Mouse (Mus musculus): ENCODE results near the gene 4930402F06Rik.

4930402F06Rik gene

GRCm38 (mm10) chr2:35397096-35397495 is at the start of gene 4930402F06Rik:
TSS of gene 4930402F06Rik (minus strand) at chr2:35397175.
- no peak for DNase-seq

DNA sequence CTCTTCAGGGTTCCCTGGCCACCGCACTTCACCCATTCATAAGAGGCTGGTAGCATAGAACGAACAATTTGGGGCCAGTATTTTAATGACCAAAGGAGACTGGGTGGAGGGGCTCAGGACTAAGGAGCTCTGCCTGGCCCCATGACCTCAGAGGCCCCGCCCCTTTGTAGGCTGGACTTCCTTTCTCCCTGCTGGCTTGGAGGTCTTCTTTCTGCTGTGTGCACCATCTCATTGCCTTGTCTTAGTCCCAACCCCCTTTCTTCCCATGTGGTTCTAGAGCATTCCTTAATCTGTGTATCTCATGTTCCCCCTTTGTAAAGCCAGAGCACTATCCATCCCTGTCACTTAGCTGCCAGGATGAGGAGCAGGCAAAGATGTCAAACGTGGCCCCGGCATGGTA is 49.3 kb upstream of the 4930402F06Rik start:
- peak; percentile 56 to 59 for DNase-seq

GRCm38 (mm10) chr2:35445610-35446009 is 48.6 kb upstream of the 4930402F06Rik start:
- DNase-seq: peak; percentile 43 to 44

- no peak for DNase-seq
Observed at GRCm38 (mm10) chr2:35444764-35445262, 47.8 kb upstream of the 4930402F06Rik start.

DNA sequence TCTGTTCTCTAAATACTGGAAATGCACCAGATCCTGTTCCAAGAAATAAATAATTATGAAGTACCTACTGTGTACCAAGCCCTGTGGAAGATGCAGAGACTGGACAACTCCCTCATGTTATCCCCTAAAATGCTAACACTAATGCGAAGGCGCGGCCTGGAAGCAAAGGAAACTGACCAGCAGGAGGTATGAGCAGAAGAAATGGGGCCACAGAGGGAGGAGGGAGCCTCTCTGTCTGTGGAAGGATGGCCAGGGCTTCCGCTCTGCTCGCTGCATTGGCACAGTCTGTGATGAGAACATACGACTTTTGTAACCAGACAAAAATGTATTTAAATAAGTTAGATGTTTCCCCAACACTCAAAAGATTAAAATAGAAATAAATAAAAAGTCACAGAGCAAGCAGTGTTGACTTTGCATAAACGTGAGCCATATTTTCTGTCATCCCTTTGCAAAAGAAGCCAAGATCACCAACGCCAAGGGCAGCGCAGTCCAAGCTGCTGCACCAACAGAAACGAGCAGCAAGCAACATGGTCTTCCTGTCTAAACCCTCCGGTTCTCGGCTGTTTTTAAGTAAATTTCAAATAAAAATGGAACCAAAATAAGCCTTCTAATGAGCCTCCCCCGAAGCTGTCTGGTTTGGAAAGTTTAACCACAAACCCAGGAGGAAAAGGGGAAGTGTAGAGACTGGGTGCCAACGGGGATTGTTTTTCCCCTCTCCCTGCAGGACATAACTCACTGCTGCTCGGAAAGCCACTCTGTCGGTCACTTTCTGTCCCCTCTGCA is 47.2 kb upstream of the 4930402F06Rik start:
- peak; percentile 54 to 73 for DNase-seq

DNA sequence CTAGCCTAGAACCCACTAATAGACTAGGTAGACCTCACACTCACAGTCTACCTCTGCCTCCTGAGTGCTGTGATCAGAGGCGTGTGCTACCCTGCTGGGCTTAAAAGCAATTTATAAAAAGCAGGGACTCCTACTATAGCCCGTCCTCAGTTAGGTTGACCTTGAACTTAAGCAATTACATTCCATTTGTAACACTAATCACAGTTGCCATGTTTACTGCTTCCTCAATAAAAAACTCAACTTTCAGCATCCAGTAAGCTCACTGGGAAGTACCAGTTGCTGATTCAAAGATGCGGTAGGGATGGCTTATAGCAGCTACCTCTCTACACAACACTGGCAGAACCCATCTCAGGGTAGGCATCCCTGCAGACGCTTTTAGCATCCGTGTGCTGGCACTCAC is 46.4 kb upstream of the 4930402F06Rik start:
- no peak for DNase-seq

DNA sequence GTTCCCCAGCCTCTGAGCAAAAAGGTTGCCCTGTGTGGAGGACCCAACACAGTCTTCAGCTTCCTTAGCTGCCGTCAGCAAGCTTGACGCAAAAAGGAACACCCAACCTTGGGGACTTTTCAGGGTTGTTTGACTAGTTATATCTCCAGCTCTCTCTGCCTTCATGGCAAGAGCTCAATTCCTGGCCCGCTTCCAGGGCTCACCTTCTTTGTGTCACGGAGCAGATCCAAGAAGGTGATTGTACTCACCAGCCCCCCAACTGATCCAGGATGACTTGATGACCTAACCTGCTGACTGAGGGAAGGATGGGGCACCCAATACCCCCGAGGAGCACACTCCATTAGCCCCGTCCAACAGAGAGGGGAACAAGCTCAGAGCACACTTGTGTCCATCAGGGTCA is 45.1 kb upstream of the 4930402F06Rik start:
- no peak for DNase-seq

- no peak for DNase-seq
Observed at GRCm38 (mm10) chr2:35441419-35441818, 44.4 kb upstream of the 4930402F06Rik start.

DNA sequence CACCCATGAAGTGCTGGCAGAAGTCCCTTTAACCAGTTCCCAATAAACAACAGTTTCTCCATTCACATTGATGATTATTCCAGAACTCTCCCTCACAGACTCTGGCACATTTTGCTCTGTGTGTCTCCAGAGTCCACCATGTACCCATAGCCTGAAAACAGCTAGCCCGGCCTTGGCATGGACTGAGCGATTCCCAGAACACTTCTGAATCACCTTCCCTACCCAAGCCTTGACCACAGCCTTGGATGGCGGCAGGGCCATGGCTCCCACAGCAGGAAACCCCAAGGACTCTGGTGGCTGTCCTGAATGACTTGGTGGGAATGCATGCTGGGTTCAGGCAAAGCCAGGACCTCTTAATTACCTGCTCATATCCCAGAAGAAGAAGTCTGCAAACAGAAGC is 43.5 kb upstream of the 4930402F06Rik start:
- DNase-seq: no peak

- peak in 1 of 2 experiments; percentile 51 for DNase-seq
Observed at GRCm38 (mm10) chr2:35437796-35438195, 40.8 kb upstream of the 4930402F06Rik start.

- no peak for DNase-seq
Observed at GRCm38 (mm10) chr2:35434576-35435123, 37.7 kb upstream of the 4930402F06Rik start.

DNA sequence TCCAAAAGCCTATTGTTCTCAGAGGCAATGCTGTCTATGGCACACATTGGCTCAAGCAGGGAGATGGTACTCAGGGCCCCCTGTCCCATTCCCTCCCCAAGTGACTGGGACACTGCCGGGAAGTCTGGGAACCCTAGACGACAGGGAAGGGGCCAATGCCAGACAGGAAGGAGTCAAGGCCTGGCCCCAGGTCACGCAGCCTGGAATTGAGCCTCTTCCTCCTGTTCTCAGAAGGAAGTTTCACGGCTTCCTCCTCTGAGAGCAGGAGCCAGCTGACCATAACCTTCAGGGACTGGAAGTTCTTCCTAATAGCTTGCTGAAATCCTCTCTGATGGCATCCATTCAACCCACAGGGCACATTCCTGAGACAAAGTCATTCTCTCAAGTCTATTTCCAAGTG is 36.5 kb upstream of the 4930402F06Rik start:
- peak; percentile 43 to 61 for DNase-seq

GRCm38 (mm10) chr2:35432472-35432871 is 35.5 kb upstream of the 4930402F06Rik start:
- peak; percentile 58 to 73 for DNase-seq

GRCm38 (mm10) chr2:35432011-35432410 is 35.0 kb upstream of the 4930402F06Rik start:
- DNase-seq: peak; percentile 46 to 52

DNA sequence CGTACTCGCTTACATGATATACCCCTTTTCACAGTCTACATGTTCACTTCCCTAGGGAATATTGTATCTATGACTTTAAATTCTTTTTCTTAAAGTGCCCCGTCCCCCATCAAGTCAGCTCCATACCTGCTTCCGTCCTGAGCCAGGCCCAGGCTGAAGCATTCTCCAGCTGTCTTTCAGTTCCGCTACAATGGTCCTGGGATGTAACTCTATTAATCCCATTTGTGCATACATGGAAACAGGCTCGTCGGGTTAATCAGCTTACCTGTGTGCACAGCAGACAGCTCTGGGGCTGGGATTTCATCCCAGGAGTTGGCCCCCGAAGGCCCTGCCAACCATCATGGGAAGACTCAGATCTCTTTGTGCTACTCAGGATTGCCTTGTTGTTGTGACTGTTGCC is 33.8 kb upstream of the 4930402F06Rik start:
- DNase-seq: no peak

- DNase-seq: no peak
Observed at GRCm38 (mm10) chr2:35428615-35429300, 31.8 kb upstream of the 4930402F06Rik start.

GRCm38 (mm10) chr2:35427559-35427958 is 30.6 kb upstream of the 4930402F06Rik start:
- DNase-seq: no peak

DNA sequence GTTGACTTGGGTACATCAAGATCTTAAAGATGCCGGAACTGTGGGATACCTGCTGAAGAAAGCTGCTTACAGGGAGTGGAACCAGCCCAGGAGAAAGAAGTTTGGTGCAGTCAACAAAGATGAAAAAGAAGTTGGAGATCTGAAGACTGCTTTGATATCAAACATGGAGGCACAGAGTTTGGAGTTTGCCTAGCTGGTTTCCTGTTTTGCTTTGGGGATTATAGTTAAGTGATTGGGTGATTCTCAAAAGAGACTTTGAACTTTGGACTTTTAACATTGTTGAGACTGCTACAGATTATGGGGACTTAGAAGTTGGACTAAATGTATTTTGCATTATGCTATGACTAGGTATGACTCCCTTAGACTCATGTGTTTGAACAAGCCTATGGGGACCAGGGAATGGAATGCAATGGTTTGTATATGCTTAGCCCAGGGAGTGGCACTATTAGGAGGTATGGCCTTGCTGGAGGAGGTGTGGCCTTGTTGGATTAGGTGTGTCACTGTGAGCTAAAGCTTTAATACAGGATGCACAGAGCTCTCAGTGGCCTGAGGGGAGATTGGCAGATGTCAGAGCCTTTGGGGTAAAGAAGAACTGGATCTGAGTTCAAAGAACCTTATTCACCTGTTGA is 26.9 kb upstream of the 4930402F06Rik start:
- no peak for DNase-seq

DNA sequence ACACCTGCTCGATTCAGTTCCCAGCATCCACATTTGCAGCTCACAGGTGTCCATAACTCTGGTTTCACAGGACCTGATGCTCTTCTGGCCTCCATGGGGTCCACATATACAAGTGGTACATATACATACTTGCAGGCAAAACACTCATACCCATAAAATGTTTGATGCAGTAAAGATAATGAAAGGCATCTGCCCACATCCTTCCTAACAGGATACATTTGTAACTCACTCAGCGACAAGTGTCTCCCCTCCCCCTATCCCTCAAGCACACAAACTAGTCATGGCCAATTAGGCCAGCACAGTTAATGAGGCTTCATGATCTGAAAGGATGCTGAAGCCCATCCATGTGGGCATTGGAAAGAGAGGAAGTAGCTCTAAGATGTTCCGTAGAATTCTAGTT is 25.4 kb upstream of the 4930402F06Rik start:
- no peak for DNase-seq

GRCm38 (mm10) chr2:35420681-35421080 is 23.7 kb upstream of the 4930402F06Rik start:
- no peak for DNase-seq

DNA sequence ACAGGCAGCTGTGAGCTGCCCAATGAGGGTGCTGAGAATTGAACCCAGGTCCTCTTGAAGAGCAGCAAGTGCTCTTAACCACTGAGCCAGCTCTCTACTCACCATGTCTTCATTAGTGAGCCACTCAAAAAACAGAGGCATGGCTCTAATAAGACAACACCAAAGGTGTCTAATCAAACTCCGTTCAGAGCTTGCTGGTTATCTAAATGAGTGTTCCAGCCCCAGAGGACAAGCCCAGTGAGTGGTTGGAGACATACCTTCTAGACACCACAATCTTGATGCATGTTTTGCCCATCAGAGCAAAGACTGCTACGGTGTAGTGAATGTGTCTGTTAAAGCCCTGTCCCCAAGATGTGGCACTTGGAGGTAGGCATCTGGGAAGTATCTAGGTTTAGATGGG is 22.7 kb upstream of the 4930402F06Rik start:
- no peak for DNase-seq

DNA sequence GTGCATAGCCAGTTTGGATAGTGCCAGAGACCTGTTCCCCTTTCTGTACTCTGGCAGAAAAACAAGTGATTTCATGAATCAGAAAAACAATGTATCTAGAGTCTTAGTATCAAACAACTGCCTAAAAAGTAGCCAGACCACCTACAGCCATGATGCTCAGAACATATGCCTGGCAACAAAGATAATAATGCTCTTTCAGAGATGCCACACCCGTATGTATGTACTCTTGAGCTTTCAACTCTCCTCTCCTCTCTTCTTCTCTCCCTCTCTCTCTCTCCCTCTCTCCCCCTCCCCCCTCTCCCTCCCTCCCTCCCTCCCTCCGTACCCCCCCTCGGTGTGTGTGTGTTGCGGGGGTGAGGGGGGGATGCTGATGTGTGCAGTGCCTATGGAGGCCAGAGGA is 22.3 kb upstream of the 4930402F06Rik start:
- no peak for DNase-seq

DNA sequence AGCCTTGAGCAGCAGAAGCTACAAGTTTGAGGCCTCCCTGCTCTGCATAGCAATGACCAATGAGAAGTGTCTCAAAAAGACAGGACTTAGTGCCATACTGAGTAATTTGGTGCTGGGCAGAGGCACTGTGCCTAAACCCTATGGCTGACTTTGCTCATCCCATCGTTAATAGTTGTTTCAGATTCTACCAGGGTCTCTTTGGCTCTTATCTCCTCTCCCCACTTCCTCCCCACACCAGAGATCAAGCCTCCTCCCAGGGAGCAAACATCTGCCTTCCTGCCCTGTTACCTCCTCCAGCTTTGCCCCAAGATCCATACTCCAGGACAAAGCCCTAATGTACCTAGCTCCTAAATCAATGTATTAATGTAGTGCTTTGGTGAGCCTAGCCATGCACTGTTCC is 20.3 kb upstream of the 4930402F06Rik start:
- DNase-seq: peak in 1 of 2 experiments; percentile 3

Measured in lung, postnatal 4 days (tissue).